Mouse (Mus musculus) CH12.LX (cell line): Measurements from ENCODE around the gene Trp53i13. TPM values are rescaled to one million over a fixed set of nuclear protein-coding genes. Genes with fewer than 3 reads are reported as not detected.

Source experiments
- DNase-seq: peaks from one replicate; pipeline ENCODE4 v3.0.0-alpha.2; 2013; ENCODE audit errors: extremely low read depth
- H3K27ac ChIP-seq: 2 replicates; pipeline ENCODE4 v1.5.1; 2012; ENCODE audit warnings: low read depth, mild to moderate bottlenecking, control low read depth, moderate library complexity; ENCODE audit not compliant: insufficient read depth
- H3K27me3 ChIP-seq: replicated peaks from 2 replicates; pipeline ENCODE3; 2012; ENCODE audit warnings: inconsistent platforms
- H3K36me3 ChIP-seq, 2 experiments: replicated peaks in 1 of 2; 2 replicates each; pipeline versions ENCODE3 to v1.6.1; 2012; ENCODE audit warnings: inconsistent platforms in 1 of 2, low read length in 1 of 2, mild to moderate bottlenecking in 1 of 2, mixed read lengths in 1 of 2, moderate library complexity in 1 of 2; ENCODE audit not compliant: control insufficient read depth in 1 of 2, insufficient read depth in 1 of 2
- H3K4me1 ChIP-seq, 2 experiments: 2 replicates each; pipeline ENCODE4 v1.6.1; 2012; ENCODE audit warnings: inconsistent platforms in 1 of 2, moderate library complexity in 1 of 2; ENCODE audit not compliant: insufficient read depth in 2 of 2, control insufficient read depth in 1 of 2
- H3K4me2 ChIP-seq: 2 replicates; pipeline ENCODE4 v1.6.1; 2012; ENCODE audit warnings: low read depth, mild to moderate bottlenecking, control low read depth; ENCODE audit not compliant: poor library complexity, insufficient read depth, severe bottlenecking
- H3K4me3 ChIP-seq, 3 experiments: fragments of 150-350 bp in 1 of 3; sonication (generic) in 1 of 3; replicated peaks in 1 of 3; 2 replicates each; pipeline versions ENCODE3 to v1.5.1; 2011 to 2012; ENCODE audit warnings: low read depth in 2 of 3, low read length in 2 of 3, mild to moderate bottlenecking in 2 of 3, moderate library complexity in 2 of 3, control low read depth in 1 of 3, improper control_type of control experiment in 1 of 3, inconsistent platforms in 1 of 3, mixed read lengths in 1 of 3; ENCODE audit not compliant: poor library complexity in 1 of 3
- H3K79me2 ChIP-seq: replicated peaks from 2 replicates; pipeline ENCODE4 v1.6.1; 2012; ENCODE audit warnings: mild to moderate bottlenecking, moderate library complexity; ENCODE audit not compliant: control insufficient read depth, poor library complexity, insufficient read depth, severe bottlenecking; ENCODE audit errors: extremely low read depth
- H3K9ac ChIP-seq: 2 replicates; pipeline ENCODE4 v1.6.1; 2012; ENCODE audit warnings: low read depth, mild to moderate bottlenecking, control low read depth, moderate library complexity; ENCODE audit not compliant: insufficient read depth
- H3K9me3 ChIP-seq: replicated peaks from 2 replicates; pipeline ENCODE3; 2012; ENCODE audit warnings: low read length, inconsistent platforms, mixed read lengths
- BHLHE40 ChIP-seq: IDR thresholded peaks from 2 replicates; pipeline ENCODE4 v1.6.1; 2011; ENCODE audit warnings: mild to moderate bottlenecking, low read depth, low read length, improper control_type of control experiment
- CHD1 ChIP-seq: IDR thresholded peaks from 2 replicates; pipeline ENCODE4 v1.6.1; 2012; ENCODE audit warnings: low read depth, low read length, improper control_type of control experiment, inconsistent platforms
- CHD2 ChIP-seq: IDR thresholded peaks from 2 replicates; pipeline ENCODE4 v1.6.1; 2011; ENCODE audit warnings: low read length, improper control_type of control experiment
- CTCF ChIP-seq, 2 experiments: IDR thresholded peaks in 1 of 2; conservative IDR thresholded peaks in 1 of 2; 2 replicates each; pipeline ENCODE4 v1.5.1; 2011 to 2012; ENCODE audit warnings: low read depth in 2 of 2, low read length in 2 of 2, improper control_type of control experiment in 1 of 2, inconsistent platforms in 1 of 2, mild to moderate bottlenecking in 1 of 2, moderate library complexity in 1 of 2
- ELF1 ChIP-seq: IDR thresholded peaks from 2 replicates; pipeline ENCODE4 v1.6.1; 2014; ENCODE audit warnings: low read depth, mild to moderate bottlenecking, inconsistent platforms, low read length, improper control_type of control experiment
- EP300 ChIP-seq: IDR thresholded peaks from 2 replicates; pipeline ENCODE4 v1.6.1; 2011; ENCODE audit warnings: low read length, improper control_type of control experiment
- ETS1 ChIP-seq: conservative IDR thresholded peaks from 2 replicates; pipeline ENCODE4 v1.6.1; 2012; ENCODE audit warnings: low read depth, mild to moderate bottlenecking, inconsistent platforms, low read length, improper control_type of control experiment, moderate library complexity
- GABPA ChIP-seq: IDR thresholded peaks from 2 replicates; pipeline ENCODE4 v1.6.1; 2012; ENCODE audit warnings: low read depth, low read length, improper control_type of control experiment, inconsistent platforms; ENCODE audit not compliant: insufficient replicate concordance
- HCFC1 ChIP-seq: IDR thresholded peaks from 2 replicates; pipeline ENCODE4 v1.6.1; 2012; ENCODE audit warnings: low read depth, mild to moderate bottlenecking, inconsistent platforms, low read length, improper control_type of control experiment
- IRF4 ChIP-seq: IDR thresholded peaks from 2 replicates; pipeline ENCODE4 v1.6.1; 2014; ENCODE audit warnings: low read depth, mild to moderate bottlenecking, inconsistent platforms, low read length, improper control_type of control experiment
- JUND ChIP-seq: conservative IDR thresholded peaks from 2 replicates; pipeline ENCODE4 v1.6.1; 2011; ENCODE audit warnings: low read depth, low read length, improper control_type of control experiment
- MAX ChIP-seq: IDR thresholded peaks from 2 replicates; pipeline ENCODE4 v1.6.1; 2011; ENCODE audit warnings: low read length, improper control_type of control experiment
- MAZ ChIP-seq: IDR thresholded peaks from 2 replicates; pipeline ENCODE4 v1.6.1; 2012; ENCODE audit warnings: low read depth, mild to moderate bottlenecking, inconsistent platforms, low read length, improper control_type of control experiment, moderate library complexity
- MEF2A ChIP-seq: IDR thresholded peaks from 2 replicates; pipeline ENCODE4 v1.6.1; 2014; ENCODE audit warnings: low read depth, mild to moderate bottlenecking, inconsistent platforms, low read length, improper control_type of control experiment, borderline replicate concordance
- MXI1 ChIP-seq: IDR thresholded peaks from 2 replicates; pipeline ENCODE4 v1.6.1; 2011; ENCODE audit warnings: mild to moderate bottlenecking, low read depth, low read length, improper control_type of control experiment
- MYC ChIP-seq: IDR thresholded peaks from 2 replicates; pipeline ENCODE4 v1.6.1; 2011; ENCODE audit warnings: low read depth, mild to moderate bottlenecking, improper control_type of control experiment, low read length
- NELFE ChIP-seq: IDR thresholded peaks from 2 replicates; pipeline ENCODE4 v1.6.1; 2011; ENCODE audit warnings: low read depth, low read length, improper control_type of control experiment
- NRF1 ChIP-seq: IDR thresholded peaks from 2 replicates; pipeline ENCODE4 v1.6.1; 2014; ENCODE audit warnings: low read depth, mild to moderate bottlenecking, inconsistent platforms, low read length, improper control_type of control experiment, moderate library complexity
- PAX5 ChIP-seq: IDR thresholded peaks from 2 replicates; pipeline ENCODE4 v1.6.1; 2012; ENCODE audit warnings: low read length, inconsistent platforms, mixed read lengths
- POLR2A ChIP-seq: IDR thresholded peaks from 2 replicates; pipeline ENCODE4 v1.6.1; 2011; ENCODE audit warnings: low read depth, mild to moderate bottlenecking, improper control_type of control experiment, low read length
- POLR2AphosphoS2 ChIP-seq: IDR thresholded peaks from 2 replicates; pipeline ENCODE4 v1.6.1; 2011; ENCODE audit warnings: low read depth, low read length, improper control_type of control experiment
- RAD21 ChIP-seq: IDR thresholded peaks from 2 replicates; pipeline ENCODE4 v1.6.1; 2011; ENCODE audit warnings: low read depth, mild to moderate bottlenecking, low read length, improper control_type of control experiment, moderate library complexity
- SIN3A ChIP-seq: IDR thresholded peaks from 2 replicates; pipeline ENCODE4 v1.6.1; 2012; ENCODE audit warnings: low read length, improper control_type of control experiment, inconsistent platforms
- SMC3 ChIP-seq: IDR thresholded peaks from 2 replicates; pipeline ENCODE4 v1.6.1; 2011; ENCODE audit warnings: low read depth, low read length, improper control_type of control experiment
- TBP ChIP-seq: conservative IDR thresholded peaks from 2 replicates; pipeline ENCODE4 v1.6.1; 2011; ENCODE audit warnings: low read depth, low read length, improper control_type of control experiment
- TCF12 ChIP-seq: IDR thresholded peaks from 2 replicates; pipeline ENCODE4 v1.6.1; 2014; ENCODE audit warnings: low read depth, mild to moderate bottlenecking, inconsistent platforms, low read length, improper control_type of control experiment
- UBTF ChIP-seq: IDR thresholded peaks from 2 replicates; pipeline ENCODE4 v1.6.1; 2012; ENCODE audit warnings: low read depth, mild to moderate bottlenecking, inconsistent platforms, low read length, improper control_type of control experiment, moderate library complexity
- USF1 ChIP-seq: IDR thresholded peaks from 2 replicates; pipeline ENCODE4 v1.6.1; 2014; ENCODE audit warnings: low read depth, mild to moderate bottlenecking, inconsistent platforms, low read length, improper control_type of control experiment
- USF2 ChIP-seq: conservative IDR thresholded peaks from 2 replicates; pipeline ENCODE4 v1.6.1; 2011; ENCODE audit warnings: low read depth, low read length, improper control_type of control experiment
- ZC3H11A ChIP-seq: IDR thresholded peaks from 2 replicates; pipeline ENCODE4 v1.6.1; 2012; ENCODE audit warnings: low read depth, mild to moderate bottlenecking, inconsistent platforms, low read length, improper control_type of control experiment
- ZNF384 ChIP-seq: IDR thresholded peaks from 2 replicates; pipeline ENCODE4 v1.6.1; 2012; ENCODE audit warnings: low read depth, low read length, improper control_type of control experiment, inconsistent platforms
- dilution Hi-C: fragments of 300-500 bp; cut with MboI; formaldehyde crosslinking; loops from 2 replicates; pipeline ENCODE4 v1.14.3; 2020; ENCODE audit warnings: low sequenced_read_pairs; ENCODE audit not compliant: extremely low pct_unique_long_range_greater_than_20kb, extremely low pct_ligation_motif_present
- in situ Hi-C: fragments of 300-500 bp; cut with MboI; formaldehyde crosslinking; loops from 3 replicates; pipeline ENCODE4 v1.14.3; 2019; ENCODE audit warnings: low sequenced_read_pairs, low pct_ligation_motif_present, low pct_unique_long_range_greater_than_20kb, mixed read lengths
- polyA plus RNA-seq: library from polyadenylated mRNA; unstranded; fragments of >175 nt; gene quantifications from 2 replicates; pipeline ENCODE4 v1.2.1, GENCODE M21; 2012; ENCODE audit warnings: low read depth; ENCODE audit not compliant: insufficient read length
- total RNA-seq, 2 experiments: library from RNA; depleted of rRNA; stranded (reverse); fragments of 300-350 nt in 1 of 2; fragments of >200 nt in 1 of 2; gene quantifications; 2 replicates each; pipeline ENCODE4 v1.2.3; 2012 to 2014

Trp53i13 gene
- total and polyA plus RNA-seq, 3 experiments = 6.7 to 12.8 (median 12.6) TPM

- DNase-seq = peak; percentile 92
- H3K27ac ChIP-seq = no peak overlapping the region
- peak overlapping the region; percentile 26 to 84 (median 29) for H3K4me3 ChIP-seq
- H3K4me1 ChIP-seq = peaks cover 17 to 48% of the 10 kb centered on the region in 2 experiments
- H3K9ac ChIP-seq = peak overlapping the region; percentile 95; the same call in 1 of the 2 replicates
- H3K4me2 ChIP-seq = peak overlapping the region; percentile 90
- peaks cover 44% of the 10 kb centered on the region for H3K27me3 ChIP-seq
- peaks cover 0 to 7% of the 10 kb centered on the region in 2 experiments for H3K36me3 ChIP-seq
- no peak for TF ChIP-seq MYC
- peak; percentile 74; the same call in 1 of the 2 replicates for TF ChIP-seq IRF4
- TF ChIP-seq ETS1 = no peak
- peak; percentile 87 to 100 for TF ChIP-seq CTCF (conservative IDR thresholded peaks at IDR 0.05 in 1 of 2, IDR thresholded peaks at IDR 0.05 in 1 of 2; ENCODE audit: low read depth in 2 of 2, low read length in 2 of 2)
- TF ChIP-seq MXI1 = no peak
- TF ChIP-seq MEF2A = peak; percentile 55; the same call in 1 of the 2 replicates
- TF ChIP-seq POLR2A = 0 out of 2 replicates have a peak, but pooled peaks have one; percentile 45
- no peak for TF ChIP-seq PAX5
- no peak for TF ChIP-seq JUND
- peak; percentile 30; the same call in 1 of the 2 replicates for TF ChIP-seq NRF1
- peak; percentile 66 for TF ChIP-seq HCFC1
- peak; percentile 46; the same call in 1 of the 2 replicates for TF ChIP-seq CHD2
- TF ChIP-seq ZNF384 = peak; percentile 19; the same call in 1 of the 2 replicates
- TF ChIP-seq SMC3 = peak; percentile 93
- TF ChIP-seq SIN3A = peak; percentile 84
- no peak for TF ChIP-seq POLR2AphosphoS2
- 0 out of 2 replicates have a peak, but pooled peaks have one; percentile 60 for TF ChIP-seq TBP
- TF ChIP-seq USF1 = no peak
- TF ChIP-seq USF2 = no peak
- no peak for TF ChIP-seq CHD1
- TF ChIP-seq UBTF = 0 out of 2 replicates have a peak, but pooled peaks have one; percentile 71
- no peak for TF ChIP-seq EP300
- no peak for TF ChIP-seq MAX
- TF ChIP-seq MAZ = peak; percentile 100
- TF ChIP-seq NELFE = peak; percentile 63; the same call in 1 of the 2 replicates
- TF ChIP-seq RAD21 = peak; percentile 93
- peak; percentile 61 for TF ChIP-seq TCF12
- TF ChIP-seq GABPA = no peak
- no peak for TF ChIP-seq BHLHE40
- TF ChIP-seq ELF1 = peak; percentile 71
- TF ChIP-seq ZC3H11A = peak; percentile 25; the same call in 1 of the 2 replicates
- TF ChIP-seq, all 38 proteins: peak for 18
- Histone ChIP-seq H3K79me2 (peaks cover 28% of the 10 kb centered on the region), H3K9me3 (no peaks in the 10 kb centered on the region)
- dilution Hi-C loops = no loop called here
- in situ Hi-C loops = no loop called here
These were observed 24.7 kb downstream of the Trp53i13 start for GRCm38 (mm10) chr11:77491123-77491501.
